Mouse (Mus musculus) lung, postnatal 0 days (tissue): ENCODE measurements around the gene Apc2.

Experiments used
- CTCF ChIP-seq: IDR thresholded peaks from 2 replicates; pipeline ENCODE4 v1.5.1; 2016; ENCODE audit warnings: antibody characterized with exemption, mild to moderate bottlenecking
- EP300 ChIP-seq: IDR thresholded peaks from 2 replicates; pipeline ENCODE4 v1.6.1; 2016; ENCODE audit warnings: antibody characterized with exemption, mild to moderate bottlenecking, control low read depth

GRCm38 (mm10) chr10:80344131-80344661 is 48.4 kb downstream of the Apc2 start:
- TF ChIP-seq CTCF (no peak), EP300 (no peak)
